Mouse (Mus musculus) stomach, embryonic 16.5 days (tissue): ENCODE results near the gene Bcl6b. TPM values are rescaled to one million over a fixed set of nuclear protein-coding genes. Genes with fewer than 3 reads are reported as not detected.

Source experiments
- ATAC-seq: fragments of 200-750 bp; cut with Nextera tagmentation; 2 replicates; pipeline ENCODE4 v1.8.0; 2017; ENCODE audit warnings: moderate number of reproducible peaks, moderate TSS enrichment; ENCODE audit not compliant: insufficient read depth, low FRiP score
- H3K27ac ChIP-seq: fragments of 300-500 bp; sonication (generic); 2 replicates; pipeline ENCODE4 v1.5.1; 2014; ENCODE audit warnings: low read length
- H3K27me3 ChIP-seq: fragments of 300-500 bp; sonication (generic); 2 replicates; pipeline ENCODE4 v1.6.1; 2014; ENCODE audit warnings: low read length, control low read depth, mixed read lengths; ENCODE audit not compliant: control insufficient read depth, insufficient read depth
- H3K36me3 ChIP-seq: fragments of 300-500 bp; sonication (generic); 2 replicates; pipeline ENCODE4 v1.6.1; 2014; ENCODE audit warnings: low read length; ENCODE audit not compliant: control insufficient read depth, insufficient read depth
- H3K4me1 ChIP-seq: fragments of 300-500 bp; sonication (generic); 2 replicates; pipeline ENCODE4 v1.6.1; 2014; ENCODE audit warnings: low read length, control low read depth, mixed read lengths; ENCODE audit not compliant: control insufficient read depth, insufficient read depth
- H3K4me2 ChIP-seq: fragments of 300-500 bp; sonication (generic); 2 replicates; pipeline ENCODE4 v1.6.1; 2014; ENCODE audit warnings: low read depth, low read length, mixed read lengths
- H3K4me3 ChIP-seq: fragments of 300-500 bp; sonication (generic); replicated peaks from 2 replicates; pipeline ENCODE4 v1.5.1; 2014; ENCODE audit warnings: mild to moderate bottlenecking, low read length
- H3K9ac ChIP-seq: fragments of 300-500 bp; sonication (generic); 2 replicates; pipeline ENCODE4 v1.6.1; 2014; ENCODE audit warnings: low read length
- H3K9me3 ChIP-seq: fragments of 300-500 bp; sonication (generic); replicated peaks from 2 replicates; pipeline ENCODE4 v1.6.1; 2016; ENCODE audit warnings: low read length, control low read depth; ENCODE audit not compliant: control insufficient read depth
- WGBS: fragments of 180-500 bp; shearing (Covaris S2); extraction: QIAGEN DNeasy Blood & Tissue Kit; methylation state at CpG from one replicate; pipeline ENCODE4 v1.1.7; 2014; 5-methylcytosine and 5-hydroxymethylcytosine counted together
- polyA plus RNA-seq: library from polyadenylated mRNA; unstranded; fragments of >200 nt; fragmentation: Nextera tagmentation; extraction: Ambion mirVana; gene quantifications from 2 replicates; pipeline ENCODE4 v1.2.1, GENCODE M21; 2015

Bcl6b gene
- polyA plus RNA-seq, 1 experiment from 2014 or later, result 13.9 TPM

GRCm38 (mm10) chr11:70251853-70252252, 22.3 kb upstream of the Bcl6b start:
- Histone ChIP-seq H3K9ac (no peak overlapping the region), H3K4me1 (peaks cover 9% of the 10 kb centered on the region; the same call in 1 of the 2 replicates), H3K9me3 (no peaks in the 10 kb centered on the region), H3K27ac (no peak overlapping the region), H3K4me2 (no peak overlapping the region), H3K36me3 (no peaks in the 10 kb centered on the region), H3K27me3 (peaks cover 29% of the 10 kb centered on the region), H3K4me3 (no peak overlapping the region)
- 76% methylated on average over 8 of the region's 8 CpGs for WGBS
- ATAC-seq, result no peak

DNA sequence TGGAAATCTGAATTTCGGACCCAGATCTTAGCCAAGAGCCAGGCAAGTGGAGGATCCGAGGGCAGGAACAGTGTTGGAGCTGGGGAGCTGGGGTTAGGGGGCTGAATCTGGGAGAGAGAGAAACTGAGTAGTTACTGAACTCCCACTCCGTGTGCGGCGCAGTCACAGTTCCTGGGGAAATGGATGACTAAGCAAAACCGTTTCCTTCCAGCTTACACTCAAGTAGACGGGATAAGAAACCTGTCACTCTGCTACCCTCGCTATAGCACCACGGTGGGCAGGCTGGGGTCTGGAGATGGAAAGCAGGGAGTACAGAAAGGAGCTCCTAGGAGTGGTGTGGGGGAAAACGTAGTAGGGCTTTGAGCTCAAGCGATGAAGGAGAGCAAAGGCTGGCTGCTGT, 20.6 kb upstream of the Bcl6b start:
- Histone ChIP-seq H3K4me1 (peaks cover 7% of the 10 kb centered on the region; the same call in 1 of the 2 replicates), H3K27me3 (peaks cover 26% of the 10 kb centered on the region), H3K4me3 (no peak overlapping the region), H3K9me3 (no peaks in the 10 kb centered on the region), H3K4me2 (no peak overlapping the region), H3K27ac (no peak overlapping the region), H3K36me3 (no peaks in the 10 kb centered on the region), H3K9ac (no peak overlapping the region)
- WGBS, result 65% methylated on average over 11 of the region's 11 CpGs
- no peak for ATAC-seq

DNA sequence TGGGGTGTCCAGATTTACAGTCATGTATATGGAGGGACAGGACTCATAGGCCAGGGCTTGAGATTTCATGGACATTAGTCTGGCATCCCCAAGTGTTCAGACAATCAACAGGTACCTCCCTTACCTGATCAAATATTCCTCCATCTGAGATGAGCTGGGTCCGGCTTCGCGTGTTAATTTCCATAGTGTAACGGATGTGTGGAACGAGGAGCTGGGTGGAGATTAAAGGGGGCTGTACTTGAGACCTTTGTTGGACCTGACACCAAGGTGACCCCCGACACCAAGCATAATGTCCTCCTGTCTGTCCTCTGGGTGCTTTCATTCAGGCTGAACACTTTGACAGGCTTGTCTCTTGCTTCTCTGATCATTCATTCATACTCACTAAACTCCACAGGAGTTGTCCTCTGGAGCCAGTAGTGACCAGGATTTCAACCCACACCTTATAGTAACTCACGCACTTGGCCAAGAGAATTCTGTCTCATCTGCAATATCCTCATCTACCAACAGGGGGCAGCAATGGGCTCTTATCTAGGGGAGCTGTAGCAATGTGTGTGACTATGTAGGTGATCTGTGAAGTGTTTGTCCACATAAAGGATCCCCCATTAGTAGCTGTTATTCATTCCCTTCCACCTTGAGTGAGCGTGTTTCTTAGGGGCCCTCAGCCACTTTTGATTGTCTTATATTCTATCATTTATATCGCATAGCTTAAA, 17.7 kb upstream of the Bcl6b start:
- no peaks in the 10 kb centered on the region for H3K4me1 ChIP-seq
- WGBS, result 51% methylated on average over 9 of the region's 9 CpGs
- H3K9me3 ChIP-seq, result no peaks in the 10 kb centered on the region
- no peak overlapping the region for H3K4me3 ChIP-seq
- H3K9ac ChIP-seq, result no peak overlapping the region
- H3K27ac ChIP-seq, result no peak overlapping the region
- no peaks in the 10 kb centered on the region for H3K36me3 ChIP-seq
- no peak overlapping the region for H3K4me2 ChIP-seq
- ATAC-seq, result peak; percentile 37; the same call in 1 of the 2 replicates
- H3K27me3 ChIP-seq, result peaks cover 2% of the 10 kb centered on the region; the same call in 1 of the 2 replicates

DNA sequence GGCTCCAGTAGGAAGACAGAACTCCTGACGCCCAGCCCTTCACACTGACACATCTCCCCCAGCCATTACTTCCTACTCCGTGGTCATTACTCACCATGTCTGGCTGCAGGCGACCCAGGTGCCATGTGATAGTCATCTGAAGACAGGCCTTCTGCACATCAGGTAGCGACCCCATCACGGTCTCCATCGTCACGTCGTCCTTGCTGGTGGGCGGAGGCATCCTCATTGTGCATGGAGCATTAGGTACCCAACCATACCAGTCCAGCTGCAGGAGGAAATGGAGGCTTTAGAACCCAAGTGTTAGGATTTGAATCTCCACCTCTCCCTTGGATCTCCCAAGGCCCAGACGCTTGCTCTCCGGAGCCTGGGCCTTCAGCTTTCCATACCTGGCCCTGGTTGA, 13.0 kb upstream of the Bcl6b start:
- Histone ChIP-seq H3K9ac (no peak overlapping the region), H3K4me3 (no peak overlapping the region), H3K27me3 (no peaks in the 10 kb centered on the region), H3K9me3 (no peaks in the 10 kb centered on the region), H3K4me1 (peaks cover 13% of the 10 kb centered on the region), H3K36me3 (no peaks in the 10 kb centered on the region), H3K4me2 (no peak overlapping the region), H3K27ac (no peak overlapping the region)
- 66% methylated on average over 11 of the region's 11 CpGs for WGBS
- ATAC-seq, result no peak

- ATAC-seq, result peak; percentile 32
- 1% methylated on average over 32 of the region's 35 CpGs for WGBS
- Histone ChIP-seq H3K4me2 (peak within 1 kb of the TSS; percentile 98), H3K9me3 (no peaks in the 10 kb centered on the region), H3K4me1 (peaks cover 17% of the 10 kb centered on the region), H3K9ac (peak within 1 kb of the TSS; percentile 91), H3K4me3 (peak within 1 kb of the TSS; percentile 86), H3K27me3 (no peaks in the 10 kb centered on the region), H3K36me3 (no peaks in the 10 kb centered on the region), H3K27ac (peak within 1 kb of the TSS; percentile 94)
These were observed 10.1 kb upstream of the Bcl6b start, which contains the start of the genes Gm21988 and Rnasek for GRCm38 (mm10) chr11:70239541-70240279. Gene Gm21988, minus strand, starts transcription at chr11:70239830. Gene Rnasek, minus strand, starts transcription at chr11:70239842.

DNA sequence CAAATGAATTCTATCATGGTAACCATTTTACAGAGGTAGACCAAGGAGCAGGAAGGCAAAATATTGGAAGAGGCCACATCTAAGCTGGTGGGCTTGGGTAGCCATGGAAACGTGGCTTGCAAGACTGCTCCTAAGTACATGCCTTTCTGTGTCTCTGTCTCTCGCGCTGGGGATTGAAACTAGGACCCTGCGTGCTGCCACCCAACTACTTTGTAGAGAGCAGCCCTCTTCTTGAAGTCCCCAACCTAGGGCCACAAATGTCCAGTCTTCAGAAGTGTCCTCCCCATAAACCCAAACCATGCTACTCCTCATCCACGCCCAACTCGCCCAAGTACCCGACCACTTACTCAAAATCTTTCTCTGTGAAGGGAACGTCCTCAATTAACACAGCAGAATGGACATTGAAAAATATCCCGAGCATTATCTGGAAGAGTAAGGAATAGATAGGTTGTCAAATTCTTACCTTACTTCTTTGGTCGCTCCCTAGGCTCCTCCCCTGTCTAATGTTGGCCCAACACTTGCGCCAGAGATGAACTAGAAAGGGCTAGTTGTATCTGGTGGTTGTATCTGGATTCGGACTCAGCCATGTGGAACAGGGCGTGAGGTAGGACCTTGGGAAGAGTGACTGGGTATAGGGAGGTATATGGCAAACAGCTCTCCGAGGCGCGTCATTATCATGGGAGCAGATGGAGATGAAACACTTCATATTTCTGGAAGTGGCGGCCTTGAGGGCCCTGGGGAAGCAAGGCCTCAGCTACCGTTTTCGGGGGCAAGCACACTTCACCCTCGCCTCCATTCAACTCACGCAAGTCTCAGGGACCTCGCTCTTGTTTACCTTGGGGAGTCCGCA, 9.2 kb upstream of the Bcl6b start:
- H3K36me3 ChIP-seq, result no peaks in the 10 kb centered on the region
- H3K4me1 ChIP-seq, result peaks cover 17% of the 10 kb centered on the region
- H3K4me2 ChIP-seq, result peak overlapping the region; percentile 98
- H3K4me3 ChIP-seq, result peak overlapping the region; percentile 86
- 11% methylated on average over 23 of the region's 23 CpGs for WGBS
- no peaks in the 10 kb centered on the region for H3K9me3 ChIP-seq
- no peak for ATAC-seq
- H3K27ac ChIP-seq, result peak overlapping the region; percentile 94
- H3K9ac ChIP-seq, result peak overlapping the region; percentile 91
- no peaks in the 10 kb centered on the region for H3K27me3 ChIP-seq

DNA sequence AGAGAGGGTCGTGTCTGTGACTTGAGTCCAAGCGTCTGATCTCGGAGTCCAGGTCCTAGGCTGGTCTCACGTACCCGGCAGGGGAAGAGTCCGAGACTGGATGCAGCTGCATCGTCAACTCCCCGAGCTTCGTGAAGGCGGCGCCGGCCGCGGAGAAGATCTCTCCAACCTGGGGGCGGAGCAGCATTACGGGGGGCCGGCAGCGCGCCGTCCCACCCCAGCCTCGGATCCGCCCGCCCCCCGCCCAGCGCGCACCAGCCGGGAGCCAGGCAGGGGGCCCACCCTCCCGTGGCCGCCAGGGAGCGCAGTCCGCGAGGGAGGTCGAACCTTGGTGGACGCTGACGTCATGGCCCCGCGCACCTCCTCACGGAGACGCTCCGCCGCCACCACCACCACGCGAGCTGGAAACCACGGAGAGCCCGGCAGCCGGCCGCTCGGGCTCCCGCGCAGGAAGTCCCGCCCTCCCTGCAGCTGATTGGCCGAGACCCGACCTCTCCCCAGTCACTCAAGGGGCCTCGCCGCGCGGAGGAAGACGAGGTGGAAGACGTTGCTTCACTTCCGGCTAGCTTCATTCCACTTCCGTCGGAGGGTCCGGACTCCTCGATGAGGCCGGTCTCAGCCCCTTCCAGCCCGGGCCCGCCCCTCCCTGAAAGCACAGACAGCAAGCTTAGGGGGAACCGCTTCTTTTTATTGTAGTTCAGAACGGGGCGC, 8.0 kb upstream of the Bcl6b start, which contains the start of gene 0610010K14Rik:
Gene 0610010K14Rik (minus strand): TSS at position 458 of the 711 bp plus-strand sequence.
- WGBS, result under 1% methylated on average over 69 of the region's 70 CpGs
- Histone ChIP-seq H3K9me3 (no peaks in the 10 kb centered on the region), H3K9ac (peak within 1 kb of the TSS; percentile 91), H3K36me3 (no peaks in the 10 kb centered on the region), H3K4me2 (peak within 1 kb of the TSS; percentile 98), H3K4me3 (peak within 1 kb of the TSS; percentile 86), H3K27me3 (no peaks in the 10 kb centered on the region), H3K27ac (peak within 1 kb of the TSS; percentile 94), H3K4me1 (peaks cover 17% of the 10 kb centered on the region)
- ATAC-seq, result peak; percentile 95

DNA sequence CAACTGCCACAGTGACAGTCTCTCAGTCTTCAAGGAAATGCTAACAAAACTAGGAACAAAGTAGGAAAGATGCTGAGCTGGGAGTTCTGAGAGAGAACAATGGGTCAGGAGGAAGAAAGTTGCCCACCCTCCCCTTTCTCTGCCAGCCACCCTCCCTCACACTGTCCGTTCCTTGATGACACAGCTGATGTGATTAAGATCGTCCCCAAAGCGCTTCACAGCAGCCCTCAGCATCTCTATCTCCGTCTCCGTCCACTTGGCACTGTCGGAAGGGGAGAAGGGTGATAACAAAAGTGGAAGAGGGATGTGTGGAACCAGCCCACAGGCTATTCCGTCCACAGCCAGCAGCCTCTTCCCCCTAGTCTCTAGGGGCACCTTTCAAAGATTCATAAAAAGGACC, 7.1 kb upstream of the Bcl6b start:
- Histone ChIP-seq H3K4me3 (peak overlapping the region; percentile 86), H3K36me3 (no peaks in the 10 kb centered on the region), H3K9me3 (no peaks in the 10 kb centered on the region), H3K4me2 (peak overlapping the region; percentile 98), H3K4me1 (peaks cover 17% of the 10 kb centered on the region), H3K27ac (peak overlapping the region; percentile 94), H3K27me3 (no peaks in the 10 kb centered on the region), H3K9ac (peak overlapping the region; percentile 82)
- ATAC-seq, result no peak
- 45% methylated on average over 7 of the region's 7 CpGs for WGBS
